Mouse (Mus musculus) lung, postnatal 0 days (tissue): ENCODE results near the gene Gmds.

Experiments used
- CTCF ChIP-seq: IDR thresholded peaks from 2 replicates; pipeline ENCODE4 v1.5.1; 2016; ENCODE audit warnings: antibody characterized with exemption, mild to moderate bottlenecking
- EP300 ChIP-seq: IDR thresholded peaks from 2 replicates; pipeline ENCODE4 v1.6.1; 2016; ENCODE audit warnings: antibody characterized with exemption, mild to moderate bottlenecking, control low read depth

DNA sequence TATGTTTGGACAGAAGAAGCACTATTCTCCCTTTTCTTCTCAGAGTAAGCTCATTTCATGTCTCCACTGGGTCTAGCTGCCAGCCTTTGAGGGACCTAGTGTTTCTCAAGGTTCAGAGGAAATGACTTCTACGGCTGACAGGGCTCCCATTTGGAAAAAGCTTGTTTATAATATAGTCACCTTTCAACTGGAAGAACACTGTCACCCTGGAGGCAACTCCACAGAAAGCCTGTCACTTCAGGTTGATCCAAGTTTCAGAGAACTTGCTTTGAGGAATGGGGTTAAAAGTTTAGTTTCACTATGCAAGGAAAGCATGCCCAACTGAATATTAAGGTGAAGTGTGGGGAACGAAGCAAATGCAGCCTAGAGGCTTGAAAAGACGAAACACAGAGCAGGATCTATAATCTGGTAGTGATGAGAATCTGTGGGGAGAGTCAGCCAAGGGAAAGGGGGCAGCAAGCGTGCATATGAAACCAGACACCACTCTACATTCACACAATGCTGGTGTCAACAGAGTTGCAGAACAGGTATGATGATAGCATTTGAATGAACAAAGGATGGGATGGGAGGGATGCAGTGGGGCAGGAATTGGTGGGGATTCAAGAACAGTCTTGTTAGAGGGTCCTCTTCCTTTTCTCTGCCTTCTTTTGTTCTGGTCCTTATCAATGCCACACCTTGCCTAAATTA is 423.5 kb downstream of the Gmds start:
- TF ChIP-seq CTCF (no peak), EP300 (no peak)
